Comparison of ENCODE assay signal across 40 mouse cellular contexts in the genomic region with DNA sequence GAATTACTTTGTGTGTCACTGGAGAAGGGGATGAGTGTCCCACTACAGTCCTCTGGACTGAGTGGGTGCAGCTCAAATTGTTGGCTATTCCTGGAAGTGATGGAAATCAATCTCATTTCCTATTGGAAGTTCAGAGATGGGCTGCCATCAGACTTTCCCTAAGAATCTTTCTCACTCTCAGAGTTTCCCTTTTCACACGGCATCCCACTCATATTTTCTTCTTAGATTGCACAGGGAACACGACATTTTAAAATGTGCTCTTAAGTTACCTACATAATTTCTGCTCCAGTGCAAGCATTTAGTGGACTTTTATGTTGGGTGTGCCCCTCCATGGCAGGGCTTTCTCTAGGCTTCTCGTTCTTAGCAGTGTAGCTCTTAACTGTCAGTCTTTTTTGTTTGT. TPM values are rescaled to one million over a fixed set of nuclear protein-coding genes. Genes with fewer than 3 reads are reported as not detected.
"Had no signal": no experiment of that assay in that cellular context is flagged by ENCODE, and none has a peak within 500 bp of the region (broad histone marks: within the 10 kb centered on the region; RNA-seq: fewer than 3 reads in every experiment).

No protein-coding gene starts in this region.

- H3K9ac ChIP-seq: heart, embryonic 12.5 days; heart, embryonic 13.5 days; heart, embryonic 15.5 days; hindbrain, embryonic 12.5 days; hindbrain, embryonic 13.5 days; hindbrain, embryonic 14.5 days; hindbrain, embryonic 15.5 days; intestine, embryonic 15.5 days; kidney, embryonic 15.5 days had no signal

- ATAC-seq: hindbrain, embryonic 16.5 days; hindbrain, postnatal 0 days; inflammation-experienced regulatory T-cells, adult 6 months; intestine, embryonic 15.5 days; intestine, embryonic 16.5 days; intestine, postnatal 0 days had no signal

- H3K4me1 ChIP-seq: heart, embryonic 15.5 days; hindbrain, embryonic 10.5 days; hindbrain, embryonic 12.5 days; hindbrain, embryonic 13.5 days; hindbrain, embryonic 15.5 days; kidney, embryonic 15.5 days had no signal

- H3K27me3 ChIP-seq: heart, embryonic 12.5 days; heart, embryonic 13.5 days; heart, embryonic 15.5 days; hindbrain, embryonic 12.5 days; hindbrain, embryonic 13.5 days; hindbrain, embryonic 15.5 days; intestine, embryonic 15.5 days; kidney, embryonic 15.5 days had no signal

- H3K4me2 ChIP-seq: heart, embryonic 11.5 days; heart, embryonic 12.5 days; heart, embryonic 13.5 days; heart, embryonic 15.5 days; hindbrain, embryonic 12.5 days; hindbrain, embryonic 13.5 days; hindbrain, embryonic 14.5 days; hindbrain, embryonic 15.5 days; intestine, embryonic 15.5 days; kidney, embryonic 15.5 days had no signal

- H3K36me3 ChIP-seq: heart, embryonic 10.5 days; heart, embryonic 12.5 days; heart, embryonic 13.5 days; heart, embryonic 15.5 days; hindbrain, embryonic 10.5 days; hindbrain, embryonic 12.5 days; hindbrain, embryonic 13.5 days; hindbrain, embryonic 15.5 days; intestine, embryonic 15.5 days; kidney, embryonic 15.5 days had no signal

- H3K9me3 ChIP-seq: heart, embryonic 10.5 days; heart, embryonic 12.5 days; heart, embryonic 13.5 days; heart, embryonic 15.5 days; hindbrain, embryonic 10.5 days; hindbrain, embryonic 12.5 days; hindbrain, embryonic 13.5 days; hindbrain, embryonic 15.5 days; intestine, embryonic 15.5 days; kidney, embryonic 15.5 days had no signal

- H3K27ac ChIP-seq: heart, embryonic 10.5 days; heart, embryonic 13.5 days; heart, embryonic 15.5 days; hindbrain, embryonic 10.5 days; hindbrain, embryonic 12.5 days; hindbrain, embryonic 13.5 days; hindbrain, embryonic 14.5 days; hindbrain, embryonic 15.5 days; hindbrain, postnatal 0 days; intestine, embryonic 15.5 days; kidney, embryonic 15.5 days; kidney, postnatal 0 days; layer of hippocampus, adult 2 months had no signal

- H3K4me3 ChIP-seq: heart, embryonic 10.5 days; heart, embryonic 12.5 days; heart, embryonic 13.5 days; heart, embryonic 15.5 days; hindbrain, embryonic 10.5 days; hindbrain, embryonic 12.5 days; hindbrain, embryonic 13.5 days; hindbrain, embryonic 15.5 days; intestine, embryonic 15.5 days; kidney, embryonic 15.5 days; layer of hippocampus, adult 2 months had no signal

- DNase-seq: heart, postnatal 10 days; heart, postnatal 14 days; heart, postnatal 36 days; heart, postnatal 4 days; kidney, adult 11 months; kidney, adult 18-20 months; kidney, adult 2 months; kidney, adult 8-10 months; kidney, adult 9 months; kidney, postnatal 10 days; kidney, postnatal 14 days; kidney, postnatal 25 days; kidney, postnatal 36 days; kidney, postnatal 4 days; layer of hippocampus, adult 9-11 months; layer of hippocampus, postnatal 36 days had no signal

RNA-seq across cellular contexts. Expression of a gene that starts 8.6 kb away (rescaled TPM):
- polyA plus RNA-seq: inflammation-experienced regulatory T-cells, adult 6 months had no signal

RNA-seq across cellular contexts. Expression of a gene that starts 51.2 kb away (rescaled TPM):
- polyA plus RNA-seq: heart, embryonic 14.5 days; heart, embryonic 15.5 days; heart, embryonic 16.5 days; heart, postnatal 0 days; hindbrain, embryonic 10.5 days; hindbrain, embryonic 11.5 days; hindbrain, embryonic 12.5 days; hindbrain, embryonic 13.5 days; hindbrain, embryonic 14.5 days; hindbrain, embryonic 15.5 days; hindbrain, embryonic 16.5 days; hindbrain, postnatal 0 days; inflammation-experienced regulatory T-cells, adult 6 months; intestine, embryonic 14.5 days had no signal
